Mouse (Mus musculus): ENCODE measurements at regions not wholly inside any gene's neighbourhood (a gene's known extent, or its start where the extent isn't known, plus 50 kb on each side); places are given as distances from the start of the nearest gene placed in this dataset.

DNA sequence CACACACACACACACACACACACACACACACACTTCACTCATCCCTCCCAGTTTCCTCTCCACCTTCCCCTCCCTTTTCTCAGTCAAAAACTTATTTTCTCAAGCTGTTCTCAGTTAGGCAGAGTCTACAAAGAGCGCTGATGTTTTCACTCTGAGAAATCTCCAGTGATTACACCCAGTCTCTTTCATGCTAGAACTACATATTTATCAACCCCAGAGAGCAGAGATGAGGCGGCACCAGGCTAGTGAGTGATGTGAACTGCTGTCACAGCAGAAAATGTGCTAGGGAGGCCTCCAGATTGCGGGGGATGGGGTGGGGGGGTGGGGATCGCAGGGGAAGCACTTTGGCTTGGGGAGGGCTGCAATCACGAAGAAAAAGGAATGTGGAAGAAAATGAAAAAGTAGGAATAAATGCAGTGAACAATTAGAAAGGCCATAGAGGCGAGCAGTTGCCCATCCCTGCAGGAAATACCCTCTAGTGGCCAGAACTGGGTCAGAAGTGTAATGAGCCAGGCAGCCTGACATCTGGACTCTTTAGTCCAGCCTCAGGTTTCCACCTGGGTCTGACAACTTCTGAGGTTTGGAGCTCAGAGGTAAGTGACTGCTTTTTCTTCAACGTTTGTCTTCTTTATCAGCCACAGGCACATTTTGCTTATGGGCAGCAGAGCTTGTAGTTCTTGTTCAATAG, 276.9 kb downstream of the Nuf2 start:
- no peak for TF ChIP-seq CTCF (IDR thresholded peaks at IDR 0.05; ENCODE audit: control insufficient read depth, insufficient read depth, insufficient replicate concordance, low read depth, low read length)
- no peak for TF ChIP-seq POLR2A (IDR thresholded peaks at IDR 0.05; ENCODE audit: control insufficient read depth, low read depth, low read length)

All from testis, adult 2 months (tissue).